Comparison of ENCODE assay signal across 7 mouse cellular contexts in the genomic region with DNA sequence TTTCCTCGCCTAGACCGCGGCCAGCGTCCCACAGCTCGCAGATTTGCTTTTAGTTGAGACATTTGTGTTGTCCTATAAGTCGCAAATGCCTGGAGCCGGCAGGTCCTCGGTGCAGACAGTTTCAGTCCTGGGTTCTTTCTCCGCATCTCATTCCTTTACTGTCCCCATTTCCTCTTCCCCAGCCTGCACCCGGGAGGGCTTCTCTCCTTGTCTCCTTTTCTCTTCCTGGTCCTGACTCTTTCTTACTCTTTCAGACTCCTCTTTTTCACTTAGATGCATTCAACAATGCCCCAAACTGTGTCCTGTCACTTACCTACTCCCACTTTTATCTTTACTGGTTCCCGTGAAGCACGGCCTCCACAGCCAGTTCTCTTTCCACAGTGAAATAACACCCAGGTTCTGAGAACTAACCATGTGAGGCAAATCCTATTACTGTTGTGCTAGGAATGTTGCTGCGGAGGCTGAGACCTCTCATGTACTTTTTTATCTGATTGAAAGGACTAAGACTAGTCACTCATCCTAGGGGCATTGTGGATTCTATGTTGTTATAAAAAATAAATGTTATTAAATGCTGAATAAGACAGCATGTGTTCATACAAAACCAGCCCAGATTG. TPM values are rescaled to one million over a fixed set of nuclear protein-coding genes. Genes with fewer than 3 reads are reported as not detected.
DNase-seq lines count a peak whose midpoint lies in the region; ATAC-seq lines count a peak whose summit lies in the region.

No protein-coding gene starts in this region.

- no peak for ATAC-seq in embryonic facial prominence, embryonic 15.5 days (ENCODE audit: insufficient number of reproducible peaks, low FRiP score, low TSS enrichment, low read depth)
- ATAC-seq in neural tube, embryonic 14.5 days (ENCODE audit: low read depth): no peak

- peak overlapping the region; percentile 68 for H3K9ac ChIP-seq in embryonic facial prominence, embryonic 15.5 days
- peak overlapping the region; percentile 84 for H3K9ac ChIP-seq in neural tube, embryonic 14.5 days (replicated peaks; ENCODE audit: low read depth, low read length)

- H3K4me3 ChIP-seq in embryonic facial prominence, embryonic 15.5 days (replicated peaks): peak overlapping the region; percentile 72
- H3K4me3 ChIP-seq in limb, embryonic 10.5 days: peak overlapping the region; percentile 80
- peak overlapping the region; percentile 76 for H3K4me3 ChIP-seq in neural tube, embryonic 14.5 days (ENCODE audit: low read depth, low read length)

- H3K4me1 ChIP-seq in embryonic facial prominence, embryonic 15.5 days: peaks cover 12% of the 10 kb centered on the region; the same call in 1 of the 2 replicates
- peaks cover 11% of the 10 kb centered on the region for H3K4me1 ChIP-seq in limb, embryonic 10.5 days
- no peaks in the 10 kb centered on the region for H3K4me1 ChIP-seq in neural tube, embryonic 14.5 days (ENCODE audit: control insufficient read depth, insufficient read depth, low read length)

- no peaks in the 10 kb centered on the region for H3K9me3 ChIP-seq in embryonic facial prominence, embryonic 15.5 days (replicated peaks)
- no peaks in the 10 kb centered on the region for H3K9me3 ChIP-seq in limb, embryonic 10.5 days (replicated peaks)
- no peaks in the 10 kb centered on the region for H3K9me3 ChIP-seq in neural tube, embryonic 14.5 days (ENCODE audit: control insufficient read depth, low read length)

- H3K4me2 ChIP-seq in embryonic facial prominence, embryonic 15.5 days (replicated peaks): peak overlapping the region; percentile 61
- H3K4me2 ChIP-seq in neural tube, embryonic 14.5 days (ENCODE audit: low read depth, low read length): peak overlapping the region; percentile 73

- peak overlapping the region; percentile 93 for H3K27ac ChIP-seq in embryonic facial prominence, embryonic 15.5 days (replicated peaks)
- H3K27ac ChIP-seq in limb, embryonic 10.5 days: peak overlapping the region; percentile 96
- peak overlapping the region; percentile 88 for H3K27ac ChIP-seq in neural tube, embryonic 14.5 days (ENCODE audit: low read depth, low read length)

- 1% methylated on average over 13 of the region's 13 CpGs for WGBS in embryonic facial prominence, embryonic 15.5 days
- WGBS in limb, embryonic 10.5 days: 2% methylated on average over 13 of the region's 13 CpGs
- WGBS in neural tube, embryonic 14.5 days: under 1% methylated on average over 13 of the region's 13 CpGs

- peaks cover 6% of the 10 kb centered on the region; the same call in 1 of the 2 replicates for H3K27me3 ChIP-seq in embryonic facial prominence, embryonic 15.5 days
- H3K27me3 ChIP-seq in limb, embryonic 10.5 days (ENCODE audit: low read depth, poor library complexity, severe bottlenecking): no peaks in the 10 kb centered on the region
- H3K27me3 ChIP-seq in neural tube, embryonic 14.5 days (ENCODE audit: control insufficient read depth, insufficient read depth, low read length): no peaks in the 10 kb centered on the region

- peak; percentile 13 for DNase-seq in retina, adult 2 months (ENCODE audit: low read depth, low spot score)
- no peak for DNase-seq in retina, postnatal 1 day
- no peak for DNase-seq in limb, embryonic 10.5 days (ENCODE audit: low spot score)
- DNase-seq in thymus, postnatal 0 days (ENCODE audit: low spot score): no peak
- no peak for DNase-seq in urinary bladder, postnatal 25 days (ENCODE audit: low spot score)

- H3K36me3 ChIP-seq in embryonic facial prominence, embryonic 15.5 days: 0 out of 2 replicates have a peak, but pooled peaks cover 8% of the 10 kb centered on the region
- peaks cover 21% of the 10 kb centered on the region for H3K36me3 ChIP-seq in limb, embryonic 10.5 days
- H3K36me3 ChIP-seq in neural tube, embryonic 14.5 days (ENCODE audit: control insufficient read depth, insufficient read depth, low read length): no peaks in the 10 kb centered on the region

RNA-seq across cellular contexts. Expression of gene Wdr11, which starts 0.6 kb away (rescaled TPM):
- polyA plus RNA-seq in embryonic facial prominence, embryonic 15.5 days (2015; fragmentation: Nextera tagmentation; extraction: Ambion mirVana): 35.8 and 36.7 TPM in 2 replicates
- 38.9 and 47.4 TPM in 2 replicates for polyA plus RNA-seq in limb, embryonic 10.5 days (2016; fragmentation: Nextera tagmentation; extraction: Ambion mirVana)
- polyA plus RNA-seq in neural tube, embryonic 14.5 days (2014; fragmentation: Nextera tagmentation; extraction: Ambion mirVana): 37.1 and 44.0 TPM in 2 replicates
- 19.3 and 19.5 TPM in 2 replicates for polyA plus RNA-seq in thymus, postnatal 0 days (2015; fragmentation: Nextera tagmentation; extraction: Ambion mirVana)
